Mouse (Mus musculus) liver, adult 2 months (tissue): Measurements from ENCODE around the gene Srrm1.

ENCODE experiments used
- CTCF ChIP-seq: fragments of 200-500 bp; IDR thresholded peaks from 2 replicates; pipeline ENCODE4 v1.5.1; 2011; ENCODE audit warnings: low read depth, low read length, control low read depth
- POLR2A ChIP-seq: fragments of 200-500 bp; IDR thresholded peaks from 2 replicates; pipeline ENCODE4 v1.6.1; 2011; ENCODE audit warnings: low read length, control low read depth; ENCODE audit not compliant: insufficient read depth; ENCODE audit errors: extremely low read depth

GRCm38 (mm10) chr4:135297146-135297545 lies 56.0 kb downstream of the Srrm1 start:
- TF ChIP-seq POLR2A (no peak), CTCF (no peak)
